Mouse (Mus musculus): ENCODE results near the gene Isoc2b. TPM values are rescaled to one million over a fixed set of nuclear protein-coding genes. Genes with fewer than 3 reads are reported as not detected.
"Not testable (repeated sequence)": the region's sequence is repeated elsewhere in the genome, so short reads cannot be mapped to it uniquely, and the experiment has no call there.

Isoc2b gene
- polyA plus RNA-seq, 1 experiment from 2014 or later, result 3.0 TPM

GRCm38 (mm10) chr7:4900523-4900851, 30.4 kb upstream of the Isoc2b start:
- Histone ChIP-seq H3K27ac (peak overlapping the region; percentile 79), H3K4me1 (replicated peaks) (peaks cover 13% of the 10 kb centered on the region), H3K27me3 (no peaks in the 10 kb centered on the region), H3K4me3 (peak overlapping the region; percentile 43), H3K36me3 (no peaks in the 10 kb centered on the region), H3K9ac (0 out of 2 replicates have a peak overlapping the region, but pooled peaks have one; percentile 33), H3K9me3 (replicated peaks) (no peaks in the 10 kb centered on the region), H3K4me2 (peak overlapping the region; percentile 69)
- WGBS, result 17% methylated on average over 11 of the region's 11 CpGs
- no peak for ATAC-seq (replicated peaks; ENCODE audit: insufficient number of reproducible peaks, insufficient read depth, low FRiP score, low read depth)

- H3K4me3 ChIP-seq, result peak overlapping the region; percentile 43
- peak overlapping the region; percentile 37 for H3K9ac ChIP-seq
- ATAC-seq (replicated peaks; ENCODE audit: insufficient number of reproducible peaks, insufficient read depth, low FRiP score, low read depth), result peak; percentile 64
- WGBS, result 4% methylated on average over 19 of the region's 19 CpGs
- peak overlapping the region; percentile 79 for H3K27ac ChIP-seq
- H3K27me3 ChIP-seq, result no peaks in the 10 kb centered on the region
- no peaks in the 10 kb centered on the region for H3K36me3 ChIP-seq
- peak overlapping the region; percentile 69 for H3K4me2 ChIP-seq
- H3K9me3 ChIP-seq (replicated peaks), result no peaks in the 10 kb centered on the region
- peaks cover 13% of the 10 kb centered on the region for H3K4me1 ChIP-seq (replicated peaks)
Observed at GRCm38 (mm10) chr7:4899649-4900522, 29.8 kb upstream of the Isoc2b start.

GRCm38 (mm10) chr7:4898851-4899648, 29.0 kb upstream of the Isoc2b start:
- no peak overlapping the region for H3K27ac ChIP-seq
- 20% methylated on average over 16 of the region's 18 CpGs for WGBS
- no peaks in the 10 kb centered on the region for H3K36me3 ChIP-seq
- peak overlapping the region; percentile 43 for H3K4me3 ChIP-seq
- H3K9ac ChIP-seq, result peak overlapping the region; percentile 37
- peak; percentile 37 for ATAC-seq (replicated peaks; ENCODE audit: insufficient number of reproducible peaks, insufficient read depth, low FRiP score, low read depth)
- no peaks in the 10 kb centered on the region for H3K27me3 ChIP-seq
- peak overlapping the region; percentile 69 for H3K4me2 ChIP-seq
- H3K4me1 ChIP-seq (replicated peaks), result peaks cover 13% of the 10 kb centered on the region
- no peaks in the 10 kb centered on the region for H3K9me3 ChIP-seq (replicated peaks)

- Histone ChIP-seq H3K9ac (no peak overlapping the region), H3K4me1 (replicated peaks) (peaks cover 10% of the 10 kb centered on the region), H3K36me3 (no peaks in the 10 kb centered on the region), H3K27me3 (no peaks in the 10 kb centered on the region), H3K27ac (no peak overlapping the region), H3K9me3 (replicated peaks) (no peaks in the 10 kb centered on the region), H3K4me3 (no peak overlapping the region), H3K4me2 (no peak overlapping the region)
- 53% methylated on average over 11 of the region's 11 CpGs for WGBS
- no peak for ATAC-seq (replicated peaks; ENCODE audit: insufficient number of reproducible peaks, insufficient read depth, low FRiP score, low read depth)
Observed at GRCm38 (mm10) chr7:4895186-4895585, 25.1 kb upstream of the Isoc2b start.

- no peak for ATAC-seq (replicated peaks; ENCODE audit: insufficient number of reproducible peaks, insufficient read depth, low FRiP score, low read depth)
- Histone ChIP-seq H3K4me3 (no peak overlapping the region), H3K9ac (no peak overlapping the region), H3K9me3 (replicated peaks) (no peaks in the 10 kb centered on the region), H3K27ac (no peak overlapping the region), H3K4me1 (replicated peaks) (no peaks in the 10 kb centered on the region), H3K36me3 (no peaks in the 10 kb centered on the region), H3K4me2 (no peak overlapping the region), H3K27me3 (no peaks in the 10 kb centered on the region)
- WGBS, result 57% methylated on average over 4 of the region's 4 CpGs
Observed at GRCm38 (mm10) chr7:4886680-4887079, 16.6 kb upstream of the Isoc2b start.

GRCm38 (mm10) chr7:4879036-4879435, 9.0 kb upstream of the Isoc2b start:
- H3K9ac ChIP-seq; H3K27ac ChIP-seq; H3K4me3 ChIP-seq; H3K27me3 ChIP-seq; ATAC-seq (replicated peaks; ENCODE audit: insufficient number of reproducible peaks, insufficient read depth, low FRiP score, low read depth); H3K9me3 ChIP-seq (replicated peaks); H3K36me3 ChIP-seq; H3K4me2 ChIP-seq: not testable (repeated sequence)
- WGBS, result 94% methylated on average over 1 of the region's 1 CpGs
- peaks cover 16% of the 10 kb centered on the region for H3K4me1 ChIP-seq (replicated peaks)

- H3K27ac ChIP-seq, result no peak overlapping the region
- H3K4me2 ChIP-seq, result no peak overlapping the region
- no peak overlapping the region for H3K9ac ChIP-seq
- H3K27me3 ChIP-seq, result no peaks in the 10 kb centered on the region
- peaks cover 16% of the 10 kb centered on the region for H3K4me1 ChIP-seq (replicated peaks)
- H3K9me3 ChIP-seq (replicated peaks), result no peaks in the 10 kb centered on the region
- no peaks in the 10 kb centered on the region for H3K36me3 ChIP-seq
- no peak for ATAC-seq (replicated peaks; ENCODE audit: insufficient number of reproducible peaks, insufficient read depth, low FRiP score, low read depth)
- H3K4me3 ChIP-seq, result 0 out of 2 replicates have a peak overlapping the region, but pooled peaks have one; percentile 62
Observed at GRCm38 (mm10) chr7:4878186-4878585, 8.1 kb upstream of the Isoc2b start.

- peak overlapping the region; percentile 63 for H3K27ac ChIP-seq
- peak overlapping the region; percentile 87 for H3K4me2 ChIP-seq
- 10% methylated on average over 11 of the region's 11 CpGs for WGBS
- peak; percentile 5; the same call in 1 of the 2 replicates for ATAC-seq (replicated peaks; ENCODE audit: insufficient number of reproducible peaks, insufficient read depth, low FRiP score, low read depth)
- H3K4me1 ChIP-seq (replicated peaks), result peaks cover 16% of the 10 kb centered on the region
- no peaks in the 10 kb centered on the region for H3K36me3 ChIP-seq
- peak overlapping the region; percentile 63 for H3K9ac ChIP-seq
- H3K27me3 ChIP-seq, result no peaks in the 10 kb centered on the region
- no peaks in the 10 kb centered on the region for H3K9me3 ChIP-seq (replicated peaks)
- peak overlapping the region; percentile 62 for H3K4me3 ChIP-seq
Observed at GRCm38 (mm10) chr7:4877226-4877625, 7.2 kb upstream of the Isoc2b start.

GRCm38 (mm10) chr7:4876753-4877221, 6.7 kb upstream of the Isoc2b start, which contains the start of gene Isoc2a:
Isoc2a (plus strand) TSS chr7:4877153.
- ATAC-seq (replicated peaks; ENCODE audit: insufficient number of reproducible peaks, insufficient read depth, low FRiP score, low read depth), result peak; percentile 100
- H3K4me2 ChIP-seq, result peak within 1 kb of the TSS; percentile 87
- H3K27me3 ChIP-seq, result no peaks in the 10 kb centered on the region
- peak within 1 kb of the TSS; percentile 63 for H3K9ac ChIP-seq
- peaks cover 16% of the 10 kb centered on the region for H3K4me1 ChIP-seq (replicated peaks)
- H3K4me3 ChIP-seq, result peak within 1 kb of the TSS; percentile 62
- whole genome bisulfite sequencing, result 1% methylated on average over 22 of the region's 22 CpGs
- no peaks in the 10 kb centered on the region for H3K9me3 ChIP-seq (replicated peaks)
- H3K36me3 ChIP-seq, result no peaks in the 10 kb centered on the region
- H3K27ac ChIP-seq, result peak within 1 kb of the TSS; percentile 63

GRCm38 (mm10) chr7:4866631-4867180, 3.4 kb downstream of the Isoc2b start:
- Histone ChIP-seq H3K9ac (peak overlapping the region; percentile 68), H3K27ac (peak overlapping the region; percentile 68), H3K36me3 (no peaks in the 10 kb centered on the region), H3K9me3 (replicated peaks) (no peaks in the 10 kb centered on the region), H3K27me3 (no peaks in the 10 kb centered on the region), H3K4me3 (peak overlapping the region; percentile 67), H3K4me1 (replicated peaks) (peaks cover 27% of the 10 kb centered on the region), H3K4me2 (peak overlapping the region; percentile 67)
- no peak for ATAC-seq (replicated peaks; ENCODE audit: insufficient number of reproducible peaks, insufficient read depth, low FRiP score, low read depth)
- 36% methylated on average over 10 of the region's 10 CpGs for WGBS
